Mouse (Mus musculus): Measurements from ENCODE around the gene Mag. TPM values are rescaled to one million over a fixed set of nuclear protein-coding genes. Genes with fewer than 3 reads are reported as not detected.

The Mag gene
- polyA plus RNA-seq, 1 experiment from 2014 or later = 0.25 TPM

DNA sequence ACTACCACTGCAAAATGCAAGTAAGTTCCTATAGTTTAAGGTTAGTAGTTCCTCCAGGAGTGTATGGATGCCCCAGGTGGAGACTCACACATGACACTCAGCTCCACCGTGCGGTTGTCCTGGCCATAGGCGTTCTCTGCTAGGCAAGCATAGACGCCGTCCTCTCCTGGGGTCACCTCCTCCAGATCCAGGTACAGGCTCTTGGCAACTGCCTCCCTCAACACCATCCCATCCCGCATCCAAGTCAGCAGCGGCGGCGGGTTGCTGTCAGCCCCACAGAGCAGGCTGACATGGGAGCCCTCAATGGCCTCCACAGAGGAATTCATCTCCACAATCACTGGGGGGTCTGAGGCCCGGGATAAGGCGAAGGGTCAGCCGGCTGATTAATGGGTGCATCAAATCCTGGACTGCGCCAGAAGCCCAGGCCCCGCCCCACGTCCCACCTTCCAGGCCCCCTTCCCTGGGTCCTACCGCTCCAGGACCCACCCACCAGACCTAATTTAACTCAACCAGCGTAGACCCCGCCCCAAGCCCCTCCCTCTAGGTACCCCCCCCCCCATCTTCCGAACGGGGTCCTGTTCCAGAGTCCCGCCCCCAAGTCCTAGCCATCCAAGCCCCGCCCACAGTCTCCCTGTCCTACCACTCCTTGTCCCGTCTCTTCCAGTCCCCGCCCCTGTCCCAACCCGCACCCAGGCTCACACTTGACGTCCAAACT lies 6.2 kb downstream of the Mag start:
- DNase-seq (peak; percentile 60), ATAC-seq (ENCODE audit: insufficient read depth) (peak; percentile 80)
- no peaks in the 10 kb centered on the region; the same call in 1 of the 2 replicates for H3K4me1 ChIP-seq (ENCODE audit: insufficient read depth)
- peak overlapping the region; percentile 23 for H3K4me3 ChIP-seq (ENCODE audit: low read depth, low read length)
- H3K36me3 ChIP-seq (ENCODE audit: insufficient read depth) = no peaks in the 10 kb centered on the region
- no peaks in the 10 kb centered on the region for H3K9me3 ChIP-seq (ENCODE audit: low read depth, low read length)
- H3K27ac ChIP-seq (ENCODE audit: low read depth) = no peak overlapping the region
- peak overlapping the region; percentile 59 for H3K4me2 ChIP-seq
- H3K27me3 ChIP-seq (ENCODE audit: insufficient read depth, low read length) = no peaks in the 10 kb centered on the region
- 2% methylated on average over 25 of the region's 26 CpGs for WGBS
- no peak overlapping the region for H3K9ac ChIP-seq
- TF ChIP-seq CTCF (IDR thresholded peaks at IDR 0.05; ENCODE audit: low read depth) = 0 out of 2 replicates have a peak, but pooled peaks have one; percentile 4

DNA sequence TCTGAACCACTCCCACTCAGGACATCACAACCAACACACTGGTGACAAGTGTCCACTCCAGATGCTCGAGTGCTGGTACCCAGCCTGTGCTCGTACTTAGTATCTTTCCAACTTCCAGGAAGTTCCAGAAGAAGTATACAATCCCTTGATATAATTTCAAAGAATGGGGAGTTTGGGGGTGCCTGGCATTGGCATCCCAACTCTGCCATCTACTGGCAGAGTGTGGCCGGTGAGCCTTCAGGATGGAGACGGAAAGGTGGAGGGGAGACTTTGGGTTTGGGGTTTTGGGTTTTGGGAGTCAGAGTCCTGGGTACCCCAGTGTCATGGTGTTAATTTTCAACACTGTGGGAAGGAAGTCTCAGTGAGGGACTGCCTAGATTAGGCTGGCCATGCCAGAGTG lies 10.6 kb downstream of the Mag start:
- 34% methylated on average over 4 of the region's 4 CpGs for WGBS
- no peaks in the 10 kb centered on the region for H3K27me3 ChIP-seq (ENCODE audit: insufficient read depth, low read length)
- no peak overlapping the region for H3K4me3 ChIP-seq (ENCODE audit: low read depth, low read length)
- no peak for ATAC-seq (ENCODE audit: insufficient read depth)
- no peak overlapping the region for H3K27ac ChIP-seq (ENCODE audit: low read depth)
- DNase-seq = peak; percentile 11
- no peak overlapping the region for H3K4me2 ChIP-seq
- H3K36me3 ChIP-seq (ENCODE audit: insufficient read depth) = no peaks in the 10 kb centered on the region
- H3K9ac ChIP-seq = no peak overlapping the region
- no peaks in the 10 kb centered on the region; the same call in 1 of the 2 replicates for H3K4me1 ChIP-seq (ENCODE audit: insufficient read depth)
- peak; percentile 61 for TF ChIP-seq CTCF (IDR thresholded peaks at IDR 0.05; ENCODE audit: low read depth)
- no peaks in the 10 kb centered on the region for H3K9me3 ChIP-seq (ENCODE audit: low read depth, low read length)

DNA sequence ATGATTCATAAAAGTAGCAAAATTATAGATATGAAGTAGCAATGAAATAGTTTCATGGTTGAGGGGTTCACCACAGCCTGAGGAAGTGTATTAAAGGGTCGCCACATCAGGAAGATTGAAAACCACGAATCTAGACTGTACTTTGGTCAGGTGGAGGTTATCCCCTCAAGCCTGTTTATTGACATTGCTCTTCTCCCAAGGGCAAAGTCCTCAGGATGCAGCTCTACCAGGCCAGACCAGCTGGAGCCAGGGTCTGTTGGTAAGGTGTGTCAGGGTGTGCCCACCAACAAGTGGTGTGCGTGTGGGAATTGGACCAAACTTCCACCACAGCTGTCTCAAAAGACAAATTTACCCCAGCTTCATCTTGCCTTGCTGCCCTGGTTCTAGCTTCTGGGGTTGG lies 19.5 kb downstream of the Mag start:
- Histone ChIP-seq H3K4me3 (ENCODE audit: low read depth, low read length) (no peak overlapping the region), H3K9me3 (ENCODE audit: low read depth, low read length) (no peaks in the 10 kb centered on the region), H3K27ac (ENCODE audit: low read depth) (no peak overlapping the region), H3K36me3 (ENCODE audit: insufficient read depth) (no peaks in the 10 kb centered on the region), H3K27me3 (ENCODE audit: insufficient read depth, low read length) (no peaks in the 10 kb centered on the region), H3K4me1 (ENCODE audit: insufficient read depth) (no peaks in the 10 kb centered on the region), H3K9ac (no peak overlapping the region), H3K4me2 (no peak overlapping the region)
- WGBS = 85% methylated on average over 3 of the region's 3 CpGs
- ATAC-seq (ENCODE audit: insufficient read depth) (no peak), DNase-seq (no peak)
- TF ChIP-seq CTCF (IDR thresholded peaks at IDR 0.05; ENCODE audit: low read depth) = no peak

DNA sequence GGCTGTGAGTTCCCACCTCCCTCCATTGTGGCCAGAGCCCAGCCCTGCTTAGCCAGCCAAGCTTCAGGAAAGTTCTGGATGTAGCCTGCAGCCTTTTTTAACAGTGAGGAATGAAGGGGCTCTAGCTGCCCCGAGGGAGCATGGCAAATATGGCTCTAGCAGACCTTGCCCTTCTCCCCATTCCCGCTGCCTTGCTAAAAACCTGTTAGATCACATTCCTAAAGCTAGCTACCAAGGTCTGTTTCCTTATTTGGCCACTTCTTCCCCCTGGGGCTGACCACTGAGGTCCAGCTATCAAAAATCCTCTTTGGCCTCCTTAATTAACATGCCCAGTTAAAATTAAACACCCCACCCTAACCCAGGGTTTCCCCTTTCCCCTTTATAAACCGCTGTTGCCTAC lies 22.2 kb downstream of the Mag start:
- ATAC-seq (ENCODE audit: insufficient read depth) (no peak), DNase-seq (peak; percentile 32)
- no peak overlapping the region for H3K9ac ChIP-seq
- no peaks in the 10 kb centered on the region for H3K4me1 ChIP-seq (ENCODE audit: insufficient read depth)
- no peak for TF ChIP-seq CTCF (IDR thresholded peaks at IDR 0.05; ENCODE audit: low read depth)
- H3K4me3 ChIP-seq (ENCODE audit: low read depth, low read length) = no peak overlapping the region
- no peaks in the 10 kb centered on the region for H3K9me3 ChIP-seq (ENCODE audit: low read depth, low read length)
- no peaks in the 10 kb centered on the region for H3K27me3 ChIP-seq (ENCODE audit: insufficient read depth, low read length)
- peak overlapping the region; percentile 24; the same call in 1 of the 2 replicates for H3K27ac ChIP-seq (ENCODE audit: low read depth)
- H3K4me2 ChIP-seq = no peak overlapping the region
- no peaks in the 10 kb centered on the region for H3K36me3 ChIP-seq (ENCODE audit: insufficient read depth)
- 45% methylated on average over 3 of the region's 3 CpGs for WGBS

DNA sequence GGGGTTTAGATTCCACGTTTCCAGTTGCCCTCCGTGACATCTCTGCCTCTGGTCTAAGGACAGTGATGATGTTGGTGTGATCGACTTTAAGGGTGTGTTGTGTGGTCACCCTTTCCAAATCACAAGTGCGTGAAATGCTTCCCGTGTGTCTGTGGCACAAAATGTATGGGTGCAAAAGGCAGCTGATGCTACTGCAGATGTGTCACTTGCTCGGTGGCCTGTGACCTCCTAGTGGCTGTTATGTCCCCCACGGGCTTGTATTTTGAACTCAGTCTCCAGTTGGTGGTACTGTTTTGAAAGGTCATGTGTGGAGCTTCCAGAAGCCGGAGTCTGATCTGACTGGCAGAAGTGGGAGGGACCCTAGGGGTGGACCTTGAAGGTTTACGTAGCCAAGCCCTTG lies 22.9 kb downstream of the Mag start:
- no peaks in the 10 kb centered on the region for H3K4me1 ChIP-seq (ENCODE audit: insufficient read depth)
- DNase-seq = no peak
- no peak overlapping the region for H3K9ac ChIP-seq
- H3K4me3 ChIP-seq (ENCODE audit: low read depth, low read length) = no peak overlapping the region
- no peaks in the 10 kb centered on the region for H3K27me3 ChIP-seq (ENCODE audit: insufficient read depth, low read length)
- no peaks in the 10 kb centered on the region for H3K9me3 ChIP-seq (ENCODE audit: low read depth, low read length)
- no peak overlapping the region for H3K27ac ChIP-seq (ENCODE audit: low read depth)
- H3K4me2 ChIP-seq = no peak overlapping the region
- WGBS = 73% methylated on average over 9 of the region's 9 CpGs
- TF ChIP-seq CTCF (IDR thresholded peaks at IDR 0.05; ENCODE audit: low read depth) = no peak
- H3K36me3 ChIP-seq (ENCODE audit: insufficient read depth) = no peaks in the 10 kb centered on the region
- ATAC-seq (ENCODE audit: insufficient read depth) = no peak

DNA sequence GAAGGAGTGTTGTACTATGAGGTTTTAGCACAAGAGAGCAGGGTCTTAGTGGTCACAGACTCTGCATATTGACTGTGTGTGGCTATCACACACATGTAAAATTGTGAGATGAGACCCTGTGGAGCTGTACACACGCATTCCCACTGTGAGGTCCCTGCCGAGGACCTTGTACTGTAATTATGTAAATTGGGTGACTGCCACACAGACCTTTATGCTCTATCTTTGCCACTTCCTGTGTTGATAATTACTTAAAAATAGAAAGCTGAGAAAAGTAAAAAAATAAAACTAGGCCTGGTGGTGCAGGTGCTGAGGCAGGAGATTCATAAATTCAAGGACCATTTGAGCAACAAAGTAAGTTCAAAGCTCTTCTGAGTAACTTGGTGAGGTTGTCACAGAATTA lies 24.0 kb downstream of the Mag start:
- Histone ChIP-seq H3K9me3 (ENCODE audit: low read depth, low read length) (no peaks in the 10 kb centered on the region), H3K9ac (no peak overlapping the region), H3K4me2 (no peak overlapping the region), H3K4me1 (ENCODE audit: insufficient read depth) (no peaks in the 10 kb centered on the region), H3K4me3 (ENCODE audit: low read depth, low read length) (no peak overlapping the region), H3K27me3 (ENCODE audit: insufficient read depth, low read length) (no peaks in the 10 kb centered on the region), H3K27ac (ENCODE audit: low read depth) (no peak overlapping the region), H3K36me3 (ENCODE audit: insufficient read depth) (no peaks in the 10 kb centered on the region)
- ATAC-seq (ENCODE audit: insufficient read depth) = no peak
- no peak for TF ChIP-seq CTCF (IDR thresholded peaks at IDR 0.05; ENCODE audit: low read depth)
- 52% methylated on average over 2 of the region's 2 CpGs for WGBS
- DNase-seq = no peak

DNA sequence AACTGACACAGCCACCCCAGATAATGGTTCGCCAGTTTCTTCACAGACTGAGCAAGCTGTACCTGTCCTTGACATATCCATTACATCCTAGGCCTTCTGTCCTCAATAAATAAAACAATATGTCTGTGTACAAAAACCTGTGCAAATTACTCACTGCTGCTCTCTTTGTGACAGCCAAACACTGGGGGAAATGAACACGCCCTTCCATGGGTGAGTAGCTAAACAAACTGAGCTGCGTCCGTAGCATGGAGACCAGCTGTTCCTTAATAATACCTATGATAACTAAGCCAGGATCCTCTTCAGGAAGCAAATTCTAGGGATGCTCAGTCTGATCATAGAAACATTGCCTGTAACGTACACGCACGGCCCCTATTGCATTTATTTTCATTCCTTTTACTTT lies 25.9 kb downstream of the Mag start:
- H3K27me3 ChIP-seq (ENCODE audit: insufficient read depth, low read length) = no peaks in the 10 kb centered on the region
- no peak overlapping the region for H3K4me3 ChIP-seq (ENCODE audit: low read depth, low read length)
- no peaks in the 10 kb centered on the region for H3K4me1 ChIP-seq (ENCODE audit: insufficient read depth)
- no peaks in the 10 kb centered on the region for H3K36me3 ChIP-seq (ENCODE audit: insufficient read depth)
- no peak overlapping the region for H3K9ac ChIP-seq
- 71% methylated on average over 7 of the region's 7 CpGs for WGBS
- H3K4me2 ChIP-seq = no peak overlapping the region
- H3K9me3 ChIP-seq (ENCODE audit: low read depth, low read length) = 0 out of 2 replicates have a peak, but pooled peaks cover 2% of the 10 kb centered on the region
- ATAC-seq (ENCODE audit: insufficient read depth) = no peak
- H3K27ac ChIP-seq (ENCODE audit: low read depth) = no peak overlapping the region
- TF ChIP-seq CTCF (IDR thresholded peaks at IDR 0.05; ENCODE audit: low read depth) = no peak
- DNase-seq = no peak
